Mouse (Mus musculus): ENCODE measurements at regions not wholly inside any gene's neighbourhood (a gene's known extent, or its start where the extent isn't known, plus 50 kb on each side); places are given as distances from the start of the nearest gene placed in this dataset.

GRCm38 (mm10) chr16:44615172-44615877 is 56.6 kb upstream of the Boc start:
- no peak for TF ChIP-seq POLR2A (IDR thresholded peaks at IDR 0.05; ENCODE audit: extremely low read depth, insufficient read depth, low read length)
- no peak for TF ChIP-seq CTCF (IDR thresholded peaks at IDR 0.05; ENCODE audit: extremely low read depth, insufficient read depth, low read length)
